Mouse (Mus musculus): ENCODE measurements around the gene Arhgef3.

DNA sequence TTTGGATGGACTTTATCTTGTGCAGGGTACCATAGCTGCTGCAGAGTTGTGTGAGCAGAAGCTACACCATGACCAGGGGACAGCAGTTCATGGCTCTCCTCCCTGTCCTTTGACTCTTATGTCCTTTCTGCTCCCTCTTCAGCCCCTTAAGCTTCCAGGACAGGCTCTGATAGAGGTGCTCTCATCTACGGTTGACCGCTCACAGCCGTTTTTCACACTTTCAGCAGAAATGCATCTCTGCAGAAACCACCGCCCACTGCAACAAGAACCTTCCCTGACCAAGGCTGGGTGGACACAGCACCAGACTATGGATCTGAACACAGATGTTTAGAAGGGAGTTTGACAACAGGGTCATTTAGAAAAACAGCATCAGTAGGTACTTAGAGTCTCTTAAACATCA is 73.2 kb downstream of the Arhgef3 start:
- TF ChIP-seq CTCF (IDR thresholded peaks at IDR 0.05; ENCODE audit: low read depth, low read length) = no peak
- no peak for TF ChIP-seq POLR2A (IDR thresholded peaks at IDR 0.05; ENCODE audit: insufficient read depth, low read length)
